Mouse (Mus musculus): ENCODE results near the gene Tnfrsf25. TPM values are rescaled to one million over a fixed set of nuclear protein-coding genes. Genes with fewer than 3 reads are reported as not detected.

Gene Tnfrsf25
- polyA plus RNA-seq, 1 experiment: 0.95 TPM

- no peaks in the 10 kb centered on the region for H3K27me3 ChIP-seq (ENCODE audit: control insufficient read depth, insufficient read depth, insufficient read length)
- H3K79me3 ChIP-seq (ENCODE audit: low read depth): no peaks in the 10 kb centered on the region
- no peaks in the 10 kb centered on the region for H3K36me3 ChIP-seq (ENCODE audit: control insufficient read depth, insufficient read depth)
- H3K4me3 ChIP-seq (ENCODE audit: insufficient read depth, poor library complexity, severe bottlenecking): no peak overlapping the region
- H3ac ChIP-seq (ENCODE audit: control insufficient read depth, insufficient read length, low read depth): no peak overlapping the region
- no peak for TF ChIP-seq CEBPB (IDR thresholded peaks at IDR 0.05; ENCODE audit: low read depth)
- peaks cover 5% of the 10 kb centered on the region for H3K79me2 ChIP-seq (ENCODE audit: control insufficient read depth, insufficient read depth)
Observed at GRCm38 (mm10) chr4:152094233-152094632, 21.5 kb upstream of the Tnfrsf25 start.

DNA sequence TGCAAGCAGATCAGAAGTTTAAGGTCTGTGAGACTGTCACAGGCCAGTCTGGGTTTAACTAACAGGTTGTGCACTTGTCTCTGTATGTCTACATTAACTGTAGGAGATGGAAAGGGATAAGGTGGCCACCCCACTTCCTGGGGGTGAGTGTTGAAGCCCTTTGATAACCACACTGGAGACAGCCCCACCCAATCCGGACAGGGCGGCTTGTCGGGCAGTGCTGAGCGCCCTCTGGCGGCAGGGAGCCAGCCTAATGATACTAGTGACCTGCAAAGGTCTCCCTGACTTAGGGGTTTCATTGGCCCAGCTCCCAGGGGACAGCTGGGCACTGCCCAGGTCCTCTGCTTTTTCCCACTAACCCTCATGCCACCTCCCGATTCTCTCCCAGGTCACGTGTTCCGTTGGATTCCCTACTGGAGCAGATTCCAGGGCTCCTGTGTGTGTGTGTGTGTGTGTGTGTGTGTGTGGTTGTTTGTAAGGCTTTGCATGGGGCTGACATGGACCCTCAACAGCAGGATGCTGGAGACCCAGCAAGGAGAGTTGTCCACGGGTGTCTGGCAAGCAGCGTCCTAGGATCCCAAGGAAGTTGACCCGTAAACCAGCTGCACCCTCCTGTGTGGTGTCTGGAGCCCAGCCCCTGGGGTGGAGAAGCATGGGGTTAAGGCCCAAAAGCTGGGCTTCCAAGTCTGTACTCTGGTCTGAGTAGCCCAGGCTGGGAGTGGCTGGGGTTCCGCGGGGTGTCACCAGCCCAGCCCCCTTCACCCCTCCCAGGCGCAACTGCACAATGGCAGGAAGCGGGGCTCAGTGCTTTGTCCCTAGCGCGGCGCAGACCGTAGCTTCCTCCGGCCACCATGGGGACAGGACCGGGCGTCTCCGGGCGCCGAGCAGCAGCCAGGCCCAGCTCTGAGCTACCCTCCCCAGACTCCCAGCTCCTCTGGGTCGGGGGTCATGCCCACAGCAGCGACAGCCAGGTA lies 19.5 kb upstream of the Tnfrsf25 start:
- H3K4me3 ChIP-seq (ENCODE audit: insufficient read depth, poor library complexity, severe bottlenecking): no peak overlapping the region

DNA sequence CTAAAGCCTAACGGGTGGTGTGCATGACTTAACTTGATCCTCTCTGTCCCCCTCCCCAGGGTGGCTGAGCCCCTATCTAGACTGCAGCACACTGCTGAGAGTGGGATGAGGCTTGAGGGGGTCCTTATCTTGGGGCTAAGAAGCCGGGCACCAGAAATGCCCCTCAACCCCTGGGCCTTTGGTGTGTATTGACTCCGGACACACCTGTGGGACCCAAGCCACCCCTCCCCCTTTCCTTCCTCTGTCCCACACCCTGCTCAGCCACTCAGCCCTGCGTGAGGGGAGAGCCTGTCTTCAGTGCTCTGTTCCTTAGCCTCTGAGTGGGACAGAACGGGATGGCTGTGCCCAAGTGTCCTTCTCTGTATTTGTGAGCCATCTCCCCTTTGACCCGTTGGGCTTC lies 18.8 kb upstream of the Tnfrsf25 start:
- H3K27me3 ChIP-seq (ENCODE audit: control insufficient read depth, insufficient read depth, insufficient read length): no peaks in the 10 kb centered on the region
- TF ChIP-seq FOSL1 (IDR thresholded peaks at IDR 0.05; ENCODE audit: insufficient read depth, low read length, poor library complexity, severe bottlenecking) (no peak), CEBPB (IDR thresholded peaks at IDR 0.05; ENCODE audit: low read depth) (no peak), MYOG (IDR thresholded peaks at IDR 0.05; ENCODE audit: control insufficient read depth, extremely low read depth, insufficient read length) (no peak), USF1 (IDR thresholded peaks at IDR 0.05; ENCODE audit: low read depth) (no peak), MAX (IDR thresholded peaks at IDR 0.05) (no peak), MYOD1 (IDR thresholded peaks at IDR 0.05; ENCODE audit: control insufficient read depth, insufficient read length, low read depth) (no peak), CTCF (IDR thresholded peaks at IDR 0.05; ENCODE audit: control insufficient read depth, insufficient read depth, insufficient read length) (no peak)
- peaks cover 5% of the 10 kb centered on the region for H3K79me2 ChIP-seq (ENCODE audit: control insufficient read depth, insufficient read depth)
- no peak overlapping the region for H3K4me3 ChIP-seq (ENCODE audit: insufficient read depth, poor library complexity, severe bottlenecking)
- H3K79me3 ChIP-seq (ENCODE audit: low read depth): no peaks in the 10 kb centered on the region
- H3ac ChIP-seq (ENCODE audit: control insufficient read depth, insufficient read length, low read depth): no peak overlapping the region
- H3K36me3 ChIP-seq (ENCODE audit: control insufficient read depth, insufficient read depth): no peaks in the 10 kb centered on the region

More for the DNA sequence above, 19.5 kb upstream of the Tnfrsf25 start:
- no peak for TF ChIP-seq MAX (IDR thresholded peaks at IDR 0.05)
- peak; percentile 11 for TF ChIP-seq USF1 (IDR thresholded peaks at IDR 0.05; ENCODE audit: low read depth)
- peak; percentile 95 for TF ChIP-seq CTCF (IDR thresholded peaks at IDR 0.05; ENCODE audit: control insufficient read depth, insufficient read depth, insufficient read length)
- no peaks in the 10 kb centered on the region for H3K79me3 ChIP-seq (ENCODE audit: low read depth)
- H3K36me3 ChIP-seq (ENCODE audit: control insufficient read depth, insufficient read depth): no peaks in the 10 kb centered on the region
- no peak overlapping the region for H3ac ChIP-seq (ENCODE audit: control insufficient read depth, insufficient read length, low read depth)
- H3K27me3 ChIP-seq (ENCODE audit: control insufficient read depth, insufficient read depth, insufficient read length): no peaks in the 10 kb centered on the region
- H3K79me2 ChIP-seq (ENCODE audit: control insufficient read depth, insufficient read depth): peaks cover 5% of the 10 kb centered on the region

- no peak for TF ChIP-seq MYOG (IDR thresholded peaks at IDR 0.05; ENCODE audit: control insufficient read depth, extremely low read depth, insufficient read length)
- no peak for TF ChIP-seq CEBPB (IDR thresholded peaks at IDR 0.05; ENCODE audit: low read depth)
- no peak for TF ChIP-seq MYOD1 (IDR thresholded peaks at IDR 0.05; ENCODE audit: control insufficient read depth, insufficient read length, low read depth)
- no peak for TF ChIP-seq MAX (IDR thresholded peaks at IDR 0.05)
- no peak for TF ChIP-seq FOSL1 (IDR thresholded peaks at IDR 0.05; ENCODE audit: insufficient read depth, low read length, poor library complexity, severe bottlenecking)
- no peak for TF ChIP-seq CTCF (IDR thresholded peaks at IDR 0.05; ENCODE audit: control insufficient read depth, insufficient read depth, insufficient read length)
- TF ChIP-seq USF1 (IDR thresholded peaks at IDR 0.05; ENCODE audit: low read depth): no peak
- H3K27me3 ChIP-seq (ENCODE audit: control insufficient read depth, insufficient read depth, insufficient read length): no peaks in the 10 kb centered on the region
- no peak overlapping the region for H3ac ChIP-seq (ENCODE audit: control insufficient read depth, insufficient read length, low read depth)
- H3K79me3 ChIP-seq (ENCODE audit: low read depth): no peaks in the 10 kb centered on the region
- peaks cover 5% of the 10 kb centered on the region for H3K79me2 ChIP-seq (ENCODE audit: control insufficient read depth, insufficient read depth)
- H3K4me3 ChIP-seq (ENCODE audit: insufficient read depth, poor library complexity, severe bottlenecking): no peak overlapping the region
- peaks cover 6% of the 10 kb centered on the region for H3K36me3 ChIP-seq (ENCODE audit: control insufficient read depth, insufficient read depth)
Observed at GRCm38 (mm10) chr4:152097911-152098799, 17.6 kb upstream of the Tnfrsf25 start.

DNA sequence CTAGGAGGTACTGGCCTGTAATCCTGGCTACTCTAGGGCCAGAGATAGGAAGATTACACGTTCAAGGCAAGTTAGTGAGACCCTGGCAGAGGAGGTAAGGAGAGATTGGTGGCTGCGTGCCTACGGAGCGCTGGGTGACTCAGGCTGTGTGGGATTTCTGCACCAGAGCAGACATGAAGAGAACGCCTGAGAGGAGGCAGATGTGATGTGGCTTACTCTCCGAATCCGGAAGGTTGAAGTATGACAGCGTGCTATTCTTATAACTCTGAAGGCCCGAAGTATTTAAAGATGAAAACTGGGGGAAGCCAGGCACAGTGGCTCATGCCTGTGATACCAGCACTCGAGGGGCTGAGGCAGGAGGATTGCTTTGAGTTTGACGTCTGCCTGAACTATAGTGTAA lies 15.2 kb upstream of the Tnfrsf25 start:
- no peak for TF ChIP-seq MYOG (IDR thresholded peaks at IDR 0.05; ENCODE audit: control insufficient read depth, extremely low read depth, insufficient read length)
- TF ChIP-seq CEBPB (IDR thresholded peaks at IDR 0.05; ENCODE audit: low read depth): no peak
- TF ChIP-seq MYOD1 (IDR thresholded peaks at IDR 0.05; ENCODE audit: control insufficient read depth, insufficient read length, low read depth): no peak
- Histone ChIP-seq H3K79me2 (ENCODE audit: control insufficient read depth, insufficient read depth) (no peaks in the 10 kb centered on the region), H3K36me3 (ENCODE audit: control insufficient read depth, insufficient read depth) (peaks cover 11% of the 10 kb centered on the region), H3ac (ENCODE audit: control insufficient read depth, insufficient read length, low read depth) (peak overlapping the region; percentile 25), H3K79me3 (ENCODE audit: low read depth) (no peaks in the 10 kb centered on the region), H3K27me3 (ENCODE audit: control insufficient read depth, insufficient read depth, insufficient read length) (no peaks in the 10 kb centered on the region), H3K4me3 (ENCODE audit: insufficient read depth, poor library complexity, severe bottlenecking) (no peak overlapping the region)

All from C2C12 (cell line).